Mouse (Mus musculus) G1E (cell line): ENCODE data around the gene Fuom.

Experiments
- CTCF ChIP-seq: IDR thresholded peaks from 2 replicates; pipeline ENCODE4 v1.5.1; 2012; ENCODE audit warnings: low read depth, low read length, inconsistent platforms, mixed read lengths
- TAL1 ChIP-seq: conservative IDR thresholded peaks from 2 replicates; pipeline ENCODE4 v1.6.1; 2012; ENCODE audit warnings: low read depth, low read length, inconsistent platforms, mixed read lengths

DNA sequence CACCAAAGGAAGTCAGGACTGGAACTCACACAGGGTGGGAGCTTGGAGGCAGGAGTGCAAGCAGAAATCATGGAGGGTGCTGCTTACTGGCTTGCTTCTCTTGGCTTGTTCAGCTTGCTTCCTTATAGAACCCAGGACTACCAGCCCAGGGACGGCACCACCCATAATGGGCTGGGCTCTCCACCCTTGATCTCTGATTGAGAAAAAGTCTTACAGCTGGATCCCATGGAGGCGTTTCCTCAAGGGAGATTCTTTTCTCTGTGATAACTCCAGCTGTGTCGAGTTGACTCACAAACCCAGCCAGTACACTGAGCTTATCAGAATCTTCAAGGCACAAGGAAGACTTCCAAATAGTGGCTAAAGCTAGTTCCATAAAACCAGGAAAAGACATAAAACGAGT lies 20.5 kb upstream of the Fuom start:
- no peak for TF ChIP-seq CTCF
- no peak for TF ChIP-seq TAL1
